Mouse (Mus musculus): ENCODE results near the gene Tnfrsf25. TPM values are rescaled to one million over a fixed set of nuclear protein-coding genes. Genes with fewer than 3 reads are reported as not detected.
A peak's percentile ranks its signal among the peaks of the same experiment; 100 is the strongest.

The Tnfrsf25 gene
- total and polyA plus RNA-seq, 3 experiments, result not detected

GRCm38 (mm10) chr4:152141521-152142135, 25.9 kb downstream of the Tnfrsf25 start:
- peaks cover 3% of the 10 kb centered on the region; the same call in 1 of the 2 replicates for H3K27me3 ChIP-seq (ENCODE audit: insufficient read depth, low read length)
- H3K9me3 ChIP-seq (replicated peaks), result no peaks in the 10 kb centered on the region; the same call in 1 of the 2 replicates
- no peak for ATAC-seq (ENCODE audit: extremely low read depth, insufficient number of reproducible peaks, low FRiP score, poor library complexity, severe bottlenecking)
- peaks cover 13% of the 10 kb centered on the region for H3K36me3 ChIP-seq (replicated peaks)
- H3K4me1 ChIP-seq (ENCODE audit: insufficient read depth, low read depth, low read length), result peaks cover 47% of the 10 kb centered on the region
- no peak for DNase-seq (ENCODE audit: low spot score)
- no peak overlapping the region for H3K4me3 ChIP-seq (ENCODE audit: low read depth, low read length)
- TF ChIP-seq POLR2AphosphoS5 (IDR thresholded peaks at IDR 0.05; ENCODE audit: insufficient replicate concordance, low read depth, low read length) (no peak), GATA2 (IDR thresholded peaks at IDR 0.05; ENCODE audit: borderline replicate concordance, low read depth, low read length) (no peak), CTCF (IDR thresholded peaks at IDR 0.05; ENCODE audit: low read depth, low read length) (no peak), TAL1 (conservative IDR thresholded peaks at IDR 0.05; ENCODE audit: low read depth, low read length) (no peak), GATA1 (IDR thresholded peaks at IDR 0.05; ENCODE audit: borderline replicate concordance, low read length) (no peak)

- Histone ChIP-seq H3K9me3 (replicated peaks) (no peaks in the 10 kb centered on the region; the same call in 1 of the 2 replicates), H3K4me3 (ENCODE audit: low read depth, low read length) (no peak overlapping the region), H3K36me3 (replicated peaks) (peaks cover 29% of the 10 kb centered on the region), H3K27me3 (ENCODE audit: insufficient read depth, low read length) (peaks cover 3% of the 10 kb centered on the region; the same call in 1 of the 2 replicates), H3K4me1 (ENCODE audit: insufficient read depth, low read depth, low read length) (peaks cover 55% of the 10 kb centered on the region)
- ATAC-seq (ENCODE audit: extremely low read depth, insufficient number of reproducible peaks, low FRiP score, poor library complexity, severe bottlenecking) (no peak), DNase-seq (ENCODE audit: low spot score) (no peak)
- TF ChIP-seq TAL1 (conservative IDR thresholded peaks at IDR 0.05; ENCODE audit: low read depth, low read length) (no peak), CTCF (IDR thresholded peaks at IDR 0.05; ENCODE audit: low read depth, low read length) (no peak)
Measured at GRCm38 (mm10) chr4:152143632-152144031, 27.9 kb downstream of the Tnfrsf25 start.

GRCm38 (mm10) chr4:152145473-152145872, 29.7 kb downstream of the Tnfrsf25 start:
- H3K9me3 ChIP-seq (replicated peaks), result no peaks in the 10 kb centered on the region; the same call in 1 of the 2 replicates
- TF ChIP-seq GATA2 (IDR thresholded peaks at IDR 0.05; ENCODE audit: borderline replicate concordance, low read depth, low read length) (no peak), TAL1 (conservative IDR thresholded peaks at IDR 0.05; ENCODE audit: low read depth, low read length) (peak; percentile 83)
- H3K4me1 ChIP-seq (ENCODE audit: insufficient read depth, low read depth, low read length), result peaks cover 55% of the 10 kb centered on the region
- peaks cover 10% of the 10 kb centered on the region; the same call in 1 of the 2 replicates for H3K27me3 ChIP-seq (ENCODE audit: insufficient read depth, low read length)
- H3K36me3 ChIP-seq (replicated peaks), result peaks cover 36% of the 10 kb centered on the region
- DNase-seq (ENCODE audit: low spot score), result peak; percentile 62
- peak; percentile 74 for ATAC-seq (ENCODE audit: extremely low read depth, insufficient number of reproducible peaks, low FRiP score, poor library complexity, severe bottlenecking)
- no peak overlapping the region; the same call in 1 of the 2 replicates for H3K4me3 ChIP-seq (ENCODE audit: low read depth, low read length)

GRCm38 (mm10) chr4:152146033-152146827, 30.5 kb downstream of the Tnfrsf25 start:
- Histone ChIP-seq H3K9me3 (replicated peaks) (no peaks in the 10 kb centered on the region; the same call in 1 of the 2 replicates), H3K27me3 (ENCODE audit: insufficient read depth, low read length) (peaks cover 10% of the 10 kb centered on the region; the same call in 1 of the 2 replicates), H3K4me1 (ENCODE audit: insufficient read depth, low read depth, low read length) (peaks cover 58% of the 10 kb centered on the region), H3K4me3 (ENCODE audit: low read depth, low read length) (peak overlapping the region; percentile 42; the same call in 1 of the 2 replicates), H3K36me3 (replicated peaks) (peaks cover 33% of the 10 kb centered on the region)
- ATAC-seq (ENCODE audit: extremely low read depth, insufficient number of reproducible peaks, low FRiP score, poor library complexity, severe bottlenecking) (no peak), DNase-seq (ENCODE audit: low spot score) (no peak)
- TF ChIP-seq TAL1 (conservative IDR thresholded peaks at IDR 0.05; ENCODE audit: low read depth, low read length), result no peak
- TF ChIP-seq POLR2AphosphoS5 (IDR thresholded peaks at IDR 0.05; ENCODE audit: insufficient replicate concordance, low read depth, low read length), result no peak
- no peak for TF ChIP-seq GATA1 (IDR thresholded peaks at IDR 0.05; ENCODE audit: borderline replicate concordance, low read length)
- TF ChIP-seq GATA2 (IDR thresholded peaks at IDR 0.05; ENCODE audit: borderline replicate concordance, low read depth, low read length), result no peak
- no peak for TF ChIP-seq CTCF (IDR thresholded peaks at IDR 0.05; ENCODE audit: low read depth, low read length)

- ATAC-seq (ENCODE audit: extremely low read depth, insufficient number of reproducible peaks, low FRiP score, poor library complexity, severe bottlenecking) (peak; percentile 4; the same call in 1 of the 2 replicates), DNase-seq (ENCODE audit: low spot score) (no peak)
- peaks cover 29% of the 10 kb centered on the region for H3K36me3 ChIP-seq (replicated peaks)
- H3K27me3 ChIP-seq (ENCODE audit: insufficient read depth, low read length), result peaks cover 9% of the 10 kb centered on the region; the same call in 1 of the 2 replicates
- TF ChIP-seq GATA1 (IDR thresholded peaks at IDR 0.05; ENCODE audit: borderline replicate concordance, low read length) (no peak), TAL1 (conservative IDR thresholded peaks at IDR 0.05; ENCODE audit: low read depth, low read length) (no peak), POLR2AphosphoS5 (IDR thresholded peaks at IDR 0.05; ENCODE audit: insufficient replicate concordance, low read depth, low read length) (no peak), CTCF (IDR thresholded peaks at IDR 0.05; ENCODE audit: low read depth, low read length) (no peak), GATA2 (IDR thresholded peaks at IDR 0.05; ENCODE audit: borderline replicate concordance, low read depth, low read length) (no peak)
- no peak overlapping the region; the same call in 1 of the 2 replicates for H3K4me3 ChIP-seq (ENCODE audit: low read depth, low read length)
- peaks cover 75% of the 10 kb centered on the region for H3K4me1 ChIP-seq (ENCODE audit: insufficient read depth, low read depth, low read length)
- H3K9me3 ChIP-seq (replicated peaks), result no peaks in the 10 kb centered on the region
Measured at GRCm38 (mm10) chr4:152150546-152150945, 34.8 kb downstream of the Tnfrsf25 start.

GRCm38 (mm10) chr4:152151451-152151965, 35.8 kb downstream of the Tnfrsf25 start:
- DNase-seq (ENCODE audit: low spot score), result no peak
- peaks cover 29% of the 10 kb centered on the region for H3K36me3 ChIP-seq (replicated peaks)
- H3K4me1 ChIP-seq (ENCODE audit: insufficient read depth, low read depth, low read length), result peaks cover 66% of the 10 kb centered on the region
- ATAC-seq (ENCODE audit: extremely low read depth, insufficient number of reproducible peaks, low FRiP score, poor library complexity, severe bottlenecking), result no peak
- peaks cover 9% of the 10 kb centered on the region; the same call in 1 of the 2 replicates for H3K27me3 ChIP-seq (ENCODE audit: insufficient read depth, low read length)
- H3K4me3 ChIP-seq (ENCODE audit: low read depth, low read length), result peak overlapping the region; percentile 74
- H3K9me3 ChIP-seq (replicated peaks), result no peaks in the 10 kb centered on the region
- TF ChIP-seq GATA1 (IDR thresholded peaks at IDR 0.05; ENCODE audit: borderline replicate concordance, low read length) (no peak), TAL1 (conservative IDR thresholded peaks at IDR 0.05; ENCODE audit: low read depth, low read length) (no peak), CTCF (IDR thresholded peaks at IDR 0.05; ENCODE audit: low read depth, low read length) (no peak), GATA2 (IDR thresholded peaks at IDR 0.05; ENCODE audit: borderline replicate concordance, low read depth, low read length) (no peak), POLR2AphosphoS5 (IDR thresholded peaks at IDR 0.05; ENCODE audit: insufficient replicate concordance, low read depth, low read length) (no peak)
